Mouse (Mus musculus): Measurements from ENCODE around the gene Trp53i13.

DNA sequence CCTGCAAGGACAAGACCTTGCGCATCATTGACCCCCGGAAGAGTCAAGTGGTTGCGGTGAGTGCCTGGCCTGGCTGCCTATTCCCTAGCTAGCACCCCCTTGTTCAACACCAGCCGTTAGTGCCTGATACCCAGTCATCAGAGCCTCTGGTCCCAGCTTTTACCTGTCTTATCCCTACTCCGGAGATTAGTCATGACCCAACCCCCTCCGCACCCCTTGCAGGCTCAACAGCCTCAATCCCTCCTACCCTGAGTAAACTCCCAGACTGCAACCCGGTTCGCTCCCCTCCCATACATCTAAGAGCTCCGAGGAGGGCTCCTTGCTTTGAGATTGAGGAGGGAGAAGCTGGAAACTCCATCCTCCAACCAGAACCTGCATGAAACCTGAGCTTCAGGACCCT lies 49.2 kb downstream of the Trp53i13 start:
- TF ChIP-seq CTCF (IDR thresholded peaks at IDR 0.05; ENCODE audit: insufficient read depth, low read depth, low read length) = no peak
- no peak for TF ChIP-seq POLR2A (IDR thresholded peaks at IDR 0.05; ENCODE audit: insufficient read depth, low read depth, low read length)
